Mouse (Mus musculus): ENCODE results near the gene Ap1ar. TPM values are rescaled to one million over a fixed set of nuclear protein-coding genes. Genes with fewer than 3 reads are reported as not detected.

The Ap1ar gene
- total RNA-seq, 2 experiments from 2014 or later: 41.5 to 50.7 TPM

- ATAC-seq (ENCODE audit: poor library complexity, severe bottlenecking): peak; percentile 54
These were observed 74.9 kb downstream of the Ap1ar start for GRCm38 (mm10) chr3:127762403-127762802.

DNA sequence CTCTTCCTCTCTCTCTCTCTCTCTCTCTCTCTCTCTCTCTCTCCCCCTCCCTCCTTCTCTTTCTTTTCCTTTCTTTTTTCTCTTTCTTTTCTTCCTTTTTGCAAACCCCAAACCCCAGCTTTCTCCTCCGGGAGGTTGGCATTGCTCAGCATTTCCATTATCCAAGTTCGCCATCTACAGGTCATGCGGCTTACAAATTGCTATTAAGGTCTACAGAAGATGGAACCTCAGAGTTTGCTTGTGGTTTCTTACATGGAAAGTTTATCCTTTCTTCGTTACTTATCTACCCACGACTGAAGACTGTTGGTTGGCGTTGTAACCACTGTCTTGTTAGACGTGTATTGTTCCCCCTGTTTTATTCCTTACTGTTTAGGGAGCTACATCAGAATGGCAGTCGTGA lies 78.1 kb downstream of the Ap1ar start:
- 0 out of 2 replicates have a peak, but pooled peaks have one; percentile 33 for ATAC-seq (ENCODE audit: poor library complexity, severe bottlenecking)

GRCm38 (mm10) chr3:127758806-127759205 lies 78.5 kb downstream of the Ap1ar start:
- no peak for ATAC-seq (ENCODE audit: poor library complexity, severe bottlenecking)

- ATAC-seq (ENCODE audit: poor library complexity, severe bottlenecking): no peak
These were observed 79.4 kb downstream of the Ap1ar start for GRCm38 (mm10) chr3:127757886-127758301.

Other genes starting within 250 kb of the Ap1ar start
- gene Neurog2, start 204.4 kb downstream of the Ap1ar start, total RNA-seq (2015): not detected in 2 replicates
- gene Neurog2, start 204.4 kb downstream of the Ap1ar start, total RNA-seq (2017): not detected in 2 replicates
- gene Alpk1, start 57.0 kb downstream of the Ap1ar start, total RNA-seq (2015): 15.5 and 17.8 TPM in 2 replicates
- gene Alpk1, start 57.0 kb downstream of the Ap1ar start, total RNA-seq (2017): 28.7 and 35.1 TPM in 2 replicates
- gene Tifa, start 47.7 kb downstream of the Ap1ar start, total RNA-seq (2015): 111 and 137 TPM in 2 replicates
- 111 and 121 TPM in 2 replicates for gene Tifa, start 47.7 kb downstream of the Ap1ar start, total RNA-seq (2017)
- 53.1 and 59.7 TPM in 2 replicates for gene Fam241a, start 58.8 kb upstream of the Ap1ar start, total RNA-seq (2015)
- 31.8 and 35.9 TPM in 2 replicates for gene Fam241a, start 58.8 kb upstream of the Ap1ar start, total RNA-seq (2017)

Data from megakaryocyte, adult 5-6 weeks (primary cell).